In the genomic region with DNA sequence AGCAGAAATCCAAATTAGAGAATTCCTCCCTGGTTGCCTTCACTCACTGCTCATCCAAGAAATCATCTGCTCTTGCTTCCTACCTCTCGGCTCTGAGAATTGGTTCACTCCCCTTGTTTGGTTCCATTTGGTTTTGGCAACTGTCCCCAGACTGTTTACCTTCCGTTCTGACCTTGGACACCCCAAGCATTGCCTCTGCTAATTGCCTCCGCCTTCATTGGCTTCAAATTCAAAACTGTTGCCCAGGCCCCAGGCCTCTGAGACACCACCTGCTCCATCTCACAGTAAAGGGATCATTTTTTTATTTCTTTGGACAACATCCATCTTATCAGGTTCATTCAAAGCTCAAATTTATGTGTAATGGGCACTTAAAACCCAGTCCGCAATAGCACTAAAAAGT, we compare ENCODE assay signal across 14 mouse cellular contexts.
DNase-seq lines count a peak whose midpoint lies in the region; ATAC-seq lines count a peak whose summit lies in the region.
"Had no signal": no experiment of that assay in that cellular context is flagged by ENCODE, and none has a peak within 500 bp of the region (broad histone marks: within the 10 kb centered on the region; RNA-seq: fewer than 3 reads in every experiment).

No protein-coding gene starts in this region.

- DNase-seq in cerebellum, adult 11-12 months = peak; percentile 20
- DNase-seq in left cerebral cortex, postnatal 4 days = peak; percentile 45
- no peak for DNase-seq in left cerebral cortex, postnatal 14 days (ENCODE audit: low spot score in 2 of 2)
- DNase-seq in ovary, adult 18-20 months (ENCODE audit: low spot score) = peak; percentile 32
- DNase-seq in ovary, postnatal 10 days (ENCODE audit: low spot score) = no peak
- no peak for DNase-seq in adrenal gland, adult 2 months
- no peak for DNase-seq in spleen, adult 18-20 months
- DNase-seq: adrenal gland, postnatal 36 days; kidney, postnatal 14 days; layer of hippocampus, adult 9-11 months; liver; retina, postnatal 1 day; thymus, adult 2 months had no signal

- intact Hi-C loops in left cerebral cortex, postnatal 4 days (cut with DNase I) = no loop called here
- intact Hi-C loops in left cerebral cortex, postnatal 14 days (cut with DNase I) = no loop called here

- no peak for ATAC-seq in cerebellum, adult (ENCODE audit: insufficient number of reproducible peaks, low FRiP score, low TSS enrichment)

Comparison
In these comparisons a context has a peak if more than half of its experiments do, and no peak if none do; other contexts are left out.
1. DNase-seq: peak in cerebellum, adult 11-12 months (single experiment), left cerebral cortex, postnatal 4 days (single experiment) and ovary, adult 18-20 months (single experiment); none in left cerebral cortex, postnatal 14 days (0 of 2), ovary, postnatal 10 days (single experiment), adrenal gland, adult 2 months (single experiment) and spleen, adult 18-20 months (0 of 2).